Mouse (Mus musculus) testis, adult 2 months (tissue): ENCODE measurements around the gene Chchd10. TPM values are rescaled to one million over a fixed set of nuclear protein-coding genes. Genes with fewer than 3 reads are reported as not detected.
A peak's percentile ranks its signal among the peaks of the same experiment; 100 is the strongest.

ENCODE experiments used
- H3K27ac ChIP-seq: fragments of 200-500 bp; 2 replicates; pipeline ENCODE4 v1.5.1; 2012; ENCODE audit warnings: low read depth, low read length; ENCODE audit not compliant: control insufficient read depth, insufficient read depth
- H3K27me3 ChIP-seq: fragments of 200-500 bp; 2 replicates; pipeline ENCODE4 v1.6.1; 2012; ENCODE audit warnings: mild to moderate bottlenecking, low read length, moderate library complexity; ENCODE audit not compliant: control insufficient read depth, insufficient read depth
- H3K36me3 ChIP-seq: fragments of 200-500 bp; 2 replicates; pipeline ENCODE4 v1.6.1; 2012; ENCODE audit warnings: mild to moderate bottlenecking, low read length; ENCODE audit not compliant: control insufficient read depth, insufficient read depth
- H3K4me1 ChIP-seq: fragments of 200-500 bp; 2 replicates; pipeline ENCODE4 v1.6.1; 2012; ENCODE audit warnings: low read length; ENCODE audit not compliant: control insufficient read depth, insufficient read depth
- H3K4me3 ChIP-seq: fragments of 200-500 bp; 2 replicates; pipeline ENCODE4 v1.5.1; 2012; ENCODE audit warnings: low read depth, mild to moderate bottlenecking, low read length, moderate library complexity, mixed read lengths; ENCODE audit not compliant: control insufficient read depth
- CTCF ChIP-seq: fragments of 200-500 bp; IDR thresholded peaks from 2 replicates; pipeline ENCODE4 v1.5.1; 2012; ENCODE audit warnings: low read depth, mild to moderate bottlenecking, inconsistent platforms, low read length, moderate library complexity; ENCODE audit not compliant: control insufficient read depth, insufficient read depth, insufficient replicate concordance
- POLR2A ChIP-seq: fragments of 200-500 bp; IDR thresholded peaks from 2 replicates; pipeline ENCODE4 v1.6.1; 2012; ENCODE audit warnings: low read depth, mild to moderate bottlenecking, inconsistent platforms, low read length, moderate library complexity; ENCODE audit not compliant: control insufficient read depth
- polyA plus RNA-seq: library from polyadenylated mRNA; depleted of rRNA; stranded (reverse); fragments of >200 nt; gene quantifications from 2 replicates; pipeline ENCODE4 v1.2.3, GENCODE M21; 2012

Chchd10 gene
- polyA plus RNA-seq, 1 experiment = 64.5 TPM

GRCm38 (mm10) chr10:75910698-75911097 is 22.2 kb upstream of the Chchd10 start:
- H3K4me3 ChIP-seq = no peak overlapping the region; the same call in none of the 2 replicates
- H3K27ac ChIP-seq = no peak overlapping the region
- no peaks in the 10 kb centered on the region; the same call in 1 of the 2 replicates for H3K4me1 ChIP-seq
- no peaks in the 10 kb centered on the region for H3K27me3 ChIP-seq
- H3K36me3 ChIP-seq = peaks cover 6% of the 10 kb centered on the region
- TF ChIP-seq CTCF (no peak), POLR2A (no peak)

DNA sequence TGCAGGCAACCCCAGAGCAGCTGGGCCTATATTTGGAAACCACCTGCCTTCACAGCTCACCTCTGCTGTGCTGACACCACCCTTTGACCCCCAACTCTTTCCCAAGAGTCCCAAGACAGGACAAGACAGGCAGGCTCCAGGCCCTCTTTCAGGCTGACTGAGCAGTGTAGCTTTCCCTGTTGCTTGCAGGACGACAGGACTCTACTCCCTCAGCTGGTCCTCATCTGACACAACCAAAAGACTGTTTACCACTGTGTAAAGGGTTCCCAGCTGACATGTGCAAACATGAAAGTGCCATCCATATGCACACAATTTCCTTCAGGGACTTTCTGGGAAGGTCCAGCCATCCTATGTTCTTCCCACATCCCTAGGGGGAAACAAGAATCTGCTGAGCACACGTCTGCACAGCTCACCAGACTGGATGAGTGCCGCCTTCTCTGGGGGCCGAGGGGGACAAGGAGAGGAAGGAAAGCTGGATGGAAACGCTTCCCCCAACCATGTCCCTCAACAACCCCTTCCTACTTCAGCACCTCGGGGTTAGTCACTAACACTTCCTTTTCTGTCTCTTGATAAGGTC is 19.8 kb upstream of the Chchd10 start:
- Histone ChIP-seq H3K4me1 (no peaks in the 10 kb centered on the region; the same call in 1 of the 2 replicates), H3K4me3 (no peak overlapping the region), H3K36me3 (peaks cover 6% of the 10 kb centered on the region), H3K27me3 (no peaks in the 10 kb centered on the region), H3K27ac (no peak overlapping the region)
- TF ChIP-seq POLR2A (no peak), CTCF (no peak)

GRCm38 (mm10) chr10:75915557-75915956 is 17.4 kb upstream of the Chchd10 start:
- Histone ChIP-seq H3K27ac (no peak overlapping the region), H3K36me3 (peaks cover 4% of the 10 kb centered on the region), H3K4me1 (peaks cover 2% of the 10 kb centered on the region; the same call in 1 of the 2 replicates), H3K27me3 (no peaks in the 10 kb centered on the region), H3K4me3 (no peak overlapping the region)
- no peak for TF ChIP-seq POLR2A
- no peak for TF ChIP-seq CTCF

DNA sequence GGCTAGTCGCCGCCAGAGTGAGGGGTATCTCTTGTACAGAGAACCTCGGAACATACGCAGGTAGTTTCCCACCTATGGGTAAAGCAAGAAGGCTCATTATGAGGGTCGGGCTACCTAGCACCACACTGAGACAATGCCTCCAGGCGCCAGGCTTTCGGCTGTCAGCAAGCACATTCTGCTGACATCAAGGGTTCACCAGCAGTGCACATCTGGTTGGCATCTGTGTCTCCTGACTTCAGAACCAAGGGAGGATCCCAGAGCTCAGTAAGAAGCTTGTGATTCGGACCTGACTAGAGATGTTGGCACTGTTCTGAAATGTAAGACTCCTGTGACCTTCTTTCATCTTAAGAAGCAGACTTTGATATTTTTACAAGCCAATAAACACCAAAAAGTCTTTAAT is 16.1 kb upstream of the Chchd10 start:
- H3K27me3 ChIP-seq = no peaks in the 10 kb centered on the region
- H3K27ac ChIP-seq = no peak overlapping the region
- H3K36me3 ChIP-seq = peaks cover 3% of the 10 kb centered on the region
- no peak for TF ChIP-seq CTCF
- peaks cover 8% of the 10 kb centered on the region; the same call in 1 of the 2 replicates for H3K4me1 ChIP-seq
- no peak overlapping the region for H3K4me3 ChIP-seq

DNA sequence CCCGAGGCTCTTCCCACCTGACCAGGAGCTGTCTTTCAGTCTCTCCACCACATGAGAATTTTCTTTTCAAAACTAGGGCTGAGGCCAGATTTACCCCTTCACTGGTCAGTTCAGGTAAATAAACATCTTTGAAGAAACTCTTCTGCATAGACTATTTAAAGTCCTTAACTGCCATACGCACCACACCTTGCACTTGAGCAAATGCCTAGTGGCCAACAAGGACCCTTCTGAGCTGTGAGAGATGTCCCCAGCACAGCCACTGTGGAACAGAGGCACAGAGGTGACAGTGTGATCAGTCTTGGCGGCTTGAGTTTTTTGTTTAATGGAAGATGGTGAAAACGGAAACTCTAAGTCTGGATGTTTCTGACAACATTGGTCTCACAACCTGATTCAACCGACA is 13.9 kb upstream of the Chchd10 start:
- Histone ChIP-seq H3K4me3 (no peak overlapping the region), H3K27me3 (no peaks in the 10 kb centered on the region), H3K27ac (no peak overlapping the region), H3K4me1 (peaks cover 11% of the 10 kb centered on the region), H3K36me3 (no peaks in the 10 kb centered on the region; the same call in 1 of the 2 replicates)
- TF ChIP-seq CTCF = no peak
- no peak for TF ChIP-seq POLR2A

- Histone ChIP-seq H3K27ac (peak within 1 kb of the TSS; percentile 99), H3K36me3 (no peaks in the 10 kb centered on the region; the same call in 1 of the 2 replicates), H3K4me1 (peaks cover 11% of the 10 kb centered on the region), H3K27me3 (no peaks in the 10 kb centered on the region), H3K4me3 (peak within 1 kb of the TSS; percentile 100)
- TF ChIP-seq CTCF (no peak), POLR2A (peak; percentile 77; the same call in 1 of the 2 replicates)
Measured at GRCm38 (mm10) chr10:75921026-75921725, 11.8 kb upstream of the Chchd10 start, which contains the start of gene Smarcb1. Gene Smarcb1 (minus strand): TSS chr10:75921617.

DNA sequence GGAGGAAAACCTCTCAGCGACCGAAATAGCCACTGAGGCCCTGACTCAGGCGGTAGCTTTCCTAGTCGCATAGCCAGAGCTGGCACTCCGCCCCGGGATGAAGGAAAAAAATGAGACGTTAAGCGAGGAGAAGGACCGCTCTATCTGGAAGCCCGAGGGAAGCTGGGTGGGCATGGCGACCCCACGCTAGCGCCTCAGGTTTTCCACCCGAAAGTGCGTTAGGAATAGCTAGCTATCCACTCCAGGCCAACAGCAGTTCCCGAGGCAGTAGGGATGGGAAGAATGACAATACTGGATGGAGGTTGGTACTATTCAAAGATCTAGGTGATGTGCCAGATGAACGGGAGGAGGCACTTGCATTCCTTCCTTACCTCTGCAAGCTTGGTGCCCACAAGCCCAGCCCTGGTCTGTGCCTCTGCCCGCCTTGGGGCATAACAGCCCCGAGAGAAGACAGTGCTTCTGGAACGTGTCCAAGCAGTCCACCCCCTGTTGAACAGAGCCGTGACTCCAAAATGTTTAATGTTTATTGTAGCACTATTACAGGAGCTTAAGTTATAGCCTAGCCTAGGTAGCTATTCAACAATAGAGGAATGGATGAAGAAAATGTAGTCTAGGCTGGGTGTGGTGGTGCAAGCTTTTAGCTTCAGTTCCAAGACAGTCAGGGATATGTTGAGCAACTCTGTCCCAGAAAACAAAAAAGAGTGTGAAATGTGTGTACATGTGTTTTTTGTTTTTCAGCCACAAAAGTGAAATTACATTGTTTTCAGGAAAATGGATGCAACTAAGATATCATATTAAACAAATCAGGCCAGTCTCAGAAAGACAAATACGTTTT is 11.0 kb upstream of the Chchd10 start:
- Histone ChIP-seq H3K27me3 (no peaks in the 10 kb centered on the region), H3K4me1 (peaks cover 11% of the 10 kb centered on the region), H3K27ac (peak overlapping the region; percentile 99), H3K36me3 (no peaks in the 10 kb centered on the region; the same call in 1 of the 2 replicates), H3K4me3 (peak overlapping the region; percentile 100)
- TF ChIP-seq CTCF (no peak; the same call in 1 of the 2 replicates), POLR2A (no peak)
